Mouse (Mus musculus): Measurements from ENCODE around the gene Fetub.

DNA sequence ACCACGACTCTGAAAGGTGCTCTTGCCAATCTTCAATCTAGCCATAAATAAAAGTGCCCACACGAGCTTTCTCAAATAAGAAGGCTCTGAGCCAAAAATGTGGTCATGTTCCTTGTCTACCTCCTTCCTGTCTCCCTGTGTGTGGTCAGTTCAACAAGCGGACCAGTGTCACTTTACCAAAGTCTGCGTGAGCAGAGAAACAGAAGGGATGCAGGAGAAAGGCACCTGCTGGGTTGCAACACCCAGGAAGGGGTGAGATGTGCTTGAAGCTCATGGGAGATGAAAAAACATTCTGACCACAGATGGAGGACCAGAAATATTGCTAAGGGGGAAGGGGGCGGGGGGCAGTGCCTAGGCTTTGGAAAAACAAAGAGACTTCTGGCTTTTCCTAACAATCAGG, 18.8 kb upstream of the Fetub start:
- no peak for TF ChIP-seq CTCF (IDR thresholded peaks at IDR 0.05; ENCODE audit: control insufficient read depth, insufficient read depth, low read length)
- TF ChIP-seq POLR2A (IDR thresholded peaks at IDR 0.05; ENCODE audit: borderline replicate concordance, control insufficient read depth, low read depth, low read length), result no peak
